ENCODE assay signal across 21 mouse cellular contexts in genomic region chr1:132885701-132886100, GRCm38 (mm10). TPM values are rescaled to one million over a fixed set of nuclear protein-coding genes. Genes with fewer than 3 reads are reported as not detected.
DNase-seq lines count a peak whose midpoint lies in the region; ATAC-seq and TF ChIP-seq lines count a peak whose summit lies in the region.
"Had no signal": no experiment of that assay in that cellular context is flagged by ENCODE, and none has a peak within 500 bp of the region (broad histone marks: within the 10 kb centered on the region; RNA-seq: fewer than 3 reads in every experiment).

No protein-coding gene starts in this region.

- H3K27ac ChIP-seq in hindbrain, embryonic 10.5 days = peak overlapping the region; percentile 46; the same call in 1 of the 2 replicates
- no peak overlapping the region for H3K27ac ChIP-seq in hindbrain, postnatal 0 days
- H3K27ac ChIP-seq in midbrain, embryonic 14.5 days (replicated peaks; ENCODE audit: low read depth, low read length) = 0 out of 2 replicates have a peak overlapping the region, but pooled peaks have one; percentile 8
- no peak overlapping the region for H3K27ac ChIP-seq in midbrain, embryonic 15.5 days
- H3K27ac ChIP-seq: embryonic facial prominence, embryonic 10.5 days; heart, adult 2 months; hindbrain, embryonic 15.5 days; intestine, embryonic 15.5 days; liver, embryonic 13.5 days; midbrain, embryonic 12.5 days had no signal

- H3K4me3 ChIP-seq in hindbrain, embryonic 10.5 days = no peak overlapping the region
- no peak overlapping the region for H3K4me3 ChIP-seq in hindbrain, postnatal 0 days (ENCODE audit: low read length)
- H3K4me3 ChIP-seq in midbrain, embryonic 14.5 days (replicated peaks; ENCODE audit: low read depth, low read length) = no peak overlapping the region
- no peak overlapping the region for H3K4me3 ChIP-seq in midbrain, embryonic 15.5 days
- H3K4me3 ChIP-seq: embryonic facial prominence, embryonic 10.5 days; heart, adult 2 months; hindbrain, embryonic 15.5 days; intestine, embryonic 15.5 days; liver, embryonic 13.5 days; midbrain, embryonic 12.5 days had no signal

- H3K9me3 ChIP-seq in hindbrain, embryonic 10.5 days = no peaks in the 10 kb centered on the region
- H3K9me3 ChIP-seq in hindbrain, postnatal 0 days (ENCODE audit: low read length) = no peaks in the 10 kb centered on the region
- no peaks in the 10 kb centered on the region for H3K9me3 ChIP-seq in midbrain, embryonic 14.5 days (ENCODE audit: control insufficient read depth, low read length)
- H3K9me3 ChIP-seq in midbrain, embryonic 15.5 days = no peaks in the 10 kb centered on the region
- H3K9me3 ChIP-seq: embryonic facial prominence, embryonic 10.5 days; hindbrain, embryonic 15.5 days; intestine, embryonic 15.5 days; liver, embryonic 13.5 days; midbrain, embryonic 12.5 days had no signal

- no peaks in the 10 kb centered on the region for H3K36me3 ChIP-seq in hindbrain, embryonic 10.5 days
- no peaks in the 10 kb centered on the region for H3K36me3 ChIP-seq in hindbrain, postnatal 0 days (ENCODE audit: insufficient read depth, low read length)
- H3K36me3 ChIP-seq in midbrain, embryonic 14.5 days (ENCODE audit: control insufficient read depth, insufficient read depth, low read length) = no peaks in the 10 kb centered on the region
- H3K36me3 ChIP-seq in midbrain, embryonic 15.5 days (replicated peaks) = no peaks in the 10 kb centered on the region
- H3K36me3 ChIP-seq: embryonic facial prominence, embryonic 10.5 days; hindbrain, embryonic 15.5 days; intestine, embryonic 15.5 days; liver, embryonic 13.5 days; midbrain, embryonic 12.5 days had no signal

- no peak overlapping the region for H3K9ac ChIP-seq in hindbrain, postnatal 0 days (replicated peaks; ENCODE audit: low read length)
- no peak overlapping the region for H3K9ac ChIP-seq in midbrain, embryonic 14.5 days (replicated peaks; ENCODE audit: low read length)
- H3K9ac ChIP-seq in midbrain, embryonic 15.5 days = no peak overlapping the region
- H3K9ac ChIP-seq: hindbrain, embryonic 15.5 days; intestine, embryonic 15.5 days; liver, embryonic 13.5 days; midbrain, embryonic 12.5 days had no signal

- H3K4me1 ChIP-seq in hindbrain, embryonic 10.5 days (replicated peaks) = peaks cover 42% of the 10 kb centered on the region
- peaks cover 20% of the 10 kb centered on the region for H3K4me1 ChIP-seq in hindbrain, postnatal 0 days (ENCODE audit: insufficient read depth, low read length)
- peaks cover 30% of the 10 kb centered on the region for H3K4me1 ChIP-seq in midbrain, embryonic 14.5 days (ENCODE audit: control insufficient read depth, insufficient read depth, low read length)
- H3K4me1 ChIP-seq in midbrain, embryonic 15.5 days = peaks cover 66% of the 10 kb centered on the region

- DNase-seq in adrenal gland, adult 2 months = peak; percentile 49
- no peak for DNase-seq in adrenal gland, postnatal 4 days (ENCODE audit: low spot score in 2 of 2)
- DNase-seq in hindbrain, embryonic 10.5 days (ENCODE audit: low spot score) = no peak
- no peak for DNase-seq in hindbrain, postnatal 0 days (ENCODE audit: low spot score)
- DNase-seq in midbrain, embryonic 14.5 days = no peak
- DNase-seq in adrenal gland, postnatal 25 days = peak; percentile 44
- DNase-seq: cerebellum, adult 9-10 months; gastrocnemius, postnatal 36 days; heart, adult 2 months; kidney, adult 8-10 months; kidney, postnatal 14 days; liver, embryonic 13.5 days; lung, adult 2 months; lung, postnatal 14 days; thymus, postnatal 36 days had no signal

- TF ChIP-seq CTCF in hindbrain, postnatal 0 days (IDR thresholded peaks at IDR 0.05; ENCODE audit: low read depth) = no peak

- peaks cover 54% of the 10 kb centered on the region for H3K27me3 ChIP-seq in hindbrain, embryonic 10.5 days (ENCODE audit: insufficient read depth, poor library complexity, severe bottlenecking)
- no peaks in the 10 kb centered on the region for H3K27me3 ChIP-seq in hindbrain, postnatal 0 days (ENCODE audit: insufficient read depth, low read length)
- H3K27me3 ChIP-seq in midbrain, embryonic 14.5 days (ENCODE audit: control insufficient read depth, insufficient read depth, low read length) = no peaks in the 10 kb centered on the region
- H3K27me3 ChIP-seq in midbrain, embryonic 15.5 days (replicated peaks) = no peaks in the 10 kb centered on the region
- H3K27me3 ChIP-seq: hindbrain, embryonic 15.5 days had no signal

- H3K4me2 ChIP-seq in hindbrain, postnatal 0 days (ENCODE audit: low read depth, low read length) = no peak overlapping the region
- no peak overlapping the region for H3K4me2 ChIP-seq in midbrain, embryonic 14.5 days (ENCODE audit: low read length)
- no peak overlapping the region for H3K4me2 ChIP-seq in midbrain, embryonic 15.5 days
- H3K4me2 ChIP-seq: hindbrain, embryonic 15.5 days; intestine, embryonic 15.5 days; liver, embryonic 13.5 days; midbrain, embryonic 12.5 days had no signal

- WGBS in hindbrain, embryonic 10.5 days = 46% methylated on average over 4 of the region's 4 CpGs
- WGBS in hindbrain, postnatal 0 days = 44% methylated on average over 4 of the region's 4 CpGs
- WGBS in midbrain, embryonic 14.5 days = 43% methylated on average over 4 of the region's 4 CpGs
- 35% methylated on average over 4 of the region's 4 CpGs for WGBS in midbrain, embryonic 15.5 days

- ATAC-seq in hindbrain, postnatal 0 days = no peak
- ATAC-seq in midbrain, embryonic 14.5 days (ENCODE audit: low FRiP score, low TSS enrichment) = no peak
- no peak for ATAC-seq in midbrain, embryonic 15.5 days (replicated peaks)
- ATAC-seq: intestine, embryonic 15.5 days had no signal

RNA-seq across cellular contexts. Expression of gene Lrrn2, which starts 5.6 kb away (rescaled TPM):
- 10 to 100 TPM in 1 of 2 experiments, 1 to 10 TPM in 1; 5.3 to 25.9 TPM for total RNA-seq in adrenal gland, adult 2 months (2021)
- polyA plus RNA-seq in adrenal gland, adult 2 months (2012; rRNA removed) = 15.4 and 18.2 TPM in 2 replicates
- total RNA-seq in adrenal gland, postnatal 4 days (2021) = 10 to 100 TPM; 10.9 to 13.2 TPM
- 7.3 and 10.4 TPM in 2 replicates for polyA plus RNA-seq in hindbrain, embryonic 10.5 days (2016; fragmentation: Nextera tagmentation; extraction: Ambion mirVana)
- total RNA-seq in hindbrain, postnatal 0 days (2014; rRNA removed) = 48.3 and 51.0 TPM in 2 replicates
- 60.0 and 64.7 TPM in 2 replicates for polyA plus RNA-seq in hindbrain, postnatal 0 days (2015; fragmentation: Nextera tagmentation; extraction: Ambion mirVana)
- 36.5 and 37.0 TPM in 2 replicates for polyA plus RNA-seq in midbrain, embryonic 14.5 days (2014; fragmentation: Nextera tagmentation; extraction: Ambion mirVana)
- 56.8 and 60.2 TPM in 2 replicates for polyA plus RNA-seq in midbrain, embryonic 15.5 days (2015; fragmentation: Nextera tagmentation; extraction: Ambion mirVana)
- 9.4 and 9.7 TPM in 2 replicates for total RNA-seq in adrenal gland, postnatal 25 days (2021)
- total RNA-seq: megakaryocyte progenitor cell, adult 5-6 weeks had no signal

Comparison
In these comparisons a context has a peak if more than half of its experiments do, and no peak if none do; other contexts are left out.
1. DNase-seq: peak in adrenal gland, adult 2 months (single experiment) and adrenal gland, postnatal 25 days (single experiment); none in adrenal gland, postnatal 4 days (0 of 2), hindbrain, embryonic 10.5 days (single experiment), hindbrain, postnatal 0 days (single experiment) and midbrain, embryonic 14.5 days (single experiment).
2. H3K27ac ChIP-seq: peak in hindbrain, embryonic 10.5 days (single experiment) and midbrain, embryonic 14.5 days (single experiment); none in hindbrain, postnatal 0 days (single experiment) and midbrain, embryonic 15.5 days (single experiment).